Mouse (Mus musculus) thymus, adult 2 months (tissue): ENCODE results near the gene Gnaz.

Experiments used
- CTCF ChIP-seq: fragments of 200-500 bp; IDR thresholded peaks from 2 replicates; pipeline ENCODE4 v1.5.1; 2012; ENCODE audit warnings: mild to moderate bottlenecking, control low read depth, low read length, moderate library complexity, borderline replicate concordance; ENCODE audit not compliant: control insufficient read depth, poor library complexity, insufficient read depth; ENCODE audit errors: extremely low read depth
- POLR2A ChIP-seq: fragments of 200-500 bp; IDR thresholded peaks from 2 replicates; pipeline ENCODE4 v1.6.1; 2012; ENCODE audit warnings: mild to moderate bottlenecking, low read length, control low read depth, moderate library complexity; ENCODE audit not compliant: control insufficient read depth, poor library complexity, insufficient read depth; ENCODE audit errors: extremely low read depth

DNA sequence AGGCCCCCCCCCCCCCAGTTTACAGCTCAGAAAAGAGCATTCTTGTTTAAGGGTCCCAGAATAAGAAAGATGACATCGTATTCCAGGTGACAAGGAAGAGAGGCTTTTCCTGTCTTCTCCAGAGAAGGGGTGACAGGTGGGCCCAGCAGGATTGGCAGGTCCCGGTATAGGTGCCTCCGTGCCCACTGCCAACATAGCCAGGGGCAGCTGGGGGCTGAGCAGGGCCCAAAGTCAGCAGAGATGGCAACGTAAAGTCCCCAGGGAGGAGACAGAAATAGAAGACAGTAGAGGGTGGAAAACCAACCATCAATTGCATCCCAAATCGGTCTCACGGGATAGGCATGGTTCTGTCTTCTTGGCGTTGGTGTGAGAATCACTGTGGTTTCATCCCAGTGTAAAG lies 81.7 kb downstream of the Gnaz start:
- TF ChIP-seq POLR2A (no peak), CTCF (no peak)
